Mouse (Mus musculus): ENCODE results near the gene Ubtd2.

DNA sequence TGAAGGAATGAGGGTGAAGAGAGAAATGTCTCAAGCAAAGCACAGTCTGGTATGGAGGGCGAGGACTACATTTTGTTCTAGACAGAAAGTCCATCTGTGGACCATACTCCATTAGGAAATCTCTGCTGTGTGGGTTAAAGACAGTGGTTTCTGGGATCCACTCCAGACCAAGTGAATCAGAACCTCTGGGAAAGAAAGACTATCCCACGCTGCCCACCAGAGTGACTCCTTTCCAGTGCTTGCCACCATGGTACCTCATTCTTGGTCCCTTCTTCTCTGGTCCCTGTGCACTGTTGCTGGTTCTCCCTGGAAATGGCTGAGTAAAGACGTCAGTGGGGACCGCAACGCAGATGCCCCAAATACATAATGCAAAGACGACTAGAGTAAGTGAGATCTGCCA is 3.9 kb upstream of the Ubtd2 start:
- TF ChIP-seq CTCF (IDR thresholded peaks at IDR 0.05; ENCODE audit: insufficient read depth, low read length) = no peak
- no peak for TF ChIP-seq POLR2A (IDR thresholded peaks at IDR 0.05; ENCODE audit: borderline replicate concordance, extremely low read depth, low read depth, low read length)

All from lung, adult 2 months (tissue).